Mouse (Mus musculus): ENCODE results near the gene Antxr2.
A peak's percentile ranks its signal among the peaks of the same experiment; 100 is the strongest.

DNA sequence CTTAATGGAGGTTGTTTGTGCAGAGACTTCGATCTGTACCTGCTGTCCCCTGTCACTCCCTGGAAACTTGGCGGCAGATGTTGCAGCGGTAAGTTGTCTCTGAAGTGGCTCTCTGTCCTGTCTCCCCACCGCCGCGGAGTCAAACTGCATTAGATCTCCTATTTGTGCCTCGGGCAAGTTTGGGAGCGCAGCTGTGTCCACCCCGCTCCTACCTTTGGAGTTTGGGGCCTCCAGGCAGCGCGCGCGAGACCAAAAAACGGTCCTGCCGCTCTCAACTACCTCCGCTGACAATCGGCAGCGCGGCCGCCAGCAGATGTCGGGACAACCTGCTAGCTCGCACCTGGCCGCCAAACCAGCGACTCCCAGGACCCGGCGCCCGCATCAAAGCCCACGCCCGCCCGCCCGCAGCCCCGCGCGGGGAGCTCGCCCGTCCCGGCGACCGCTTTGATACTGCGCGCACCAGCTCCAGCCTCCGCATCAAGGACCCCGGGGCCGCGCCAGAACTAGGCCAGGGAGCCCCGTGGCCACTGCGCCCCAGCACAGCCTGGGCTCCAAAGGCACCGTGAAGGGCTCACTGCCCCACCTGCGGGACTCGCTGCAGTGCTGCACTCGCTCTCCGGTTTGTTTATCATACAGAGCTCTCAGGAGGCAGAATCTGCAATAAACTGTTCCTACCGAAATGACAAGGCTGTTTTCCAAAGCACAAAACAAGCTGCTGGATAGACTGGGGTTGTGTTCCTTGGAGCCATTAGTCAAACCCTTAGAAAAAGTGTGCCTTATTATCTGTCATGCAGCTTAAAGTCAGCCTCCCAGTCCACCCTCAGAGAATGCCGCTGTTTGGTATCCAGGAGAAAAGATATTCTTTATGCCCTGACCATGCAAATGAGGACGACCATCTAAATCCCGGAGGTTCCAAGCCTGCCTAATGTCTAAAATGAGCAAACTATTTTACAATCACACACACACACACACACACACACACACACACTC is 95.4 kb downstream of the Antxr2 start:
- no peak for TF ChIP-seq EP300 (IDR thresholded peaks at IDR 0.05; ENCODE audit: low read depth)
- TF ChIP-seq CTCF (IDR thresholded peaks at IDR 0.05; ENCODE audit: low read depth) = peak; percentile 20
